Mouse (Mus musculus): Measurements from ENCODE around the gene Xlr.
"Not testable (repeated sequence)": the region's sequence is repeated elsewhere in the genome, so short reads cannot be mapped to it uniquely, and the experiment has no call there.

Gene Xlr

DNA sequence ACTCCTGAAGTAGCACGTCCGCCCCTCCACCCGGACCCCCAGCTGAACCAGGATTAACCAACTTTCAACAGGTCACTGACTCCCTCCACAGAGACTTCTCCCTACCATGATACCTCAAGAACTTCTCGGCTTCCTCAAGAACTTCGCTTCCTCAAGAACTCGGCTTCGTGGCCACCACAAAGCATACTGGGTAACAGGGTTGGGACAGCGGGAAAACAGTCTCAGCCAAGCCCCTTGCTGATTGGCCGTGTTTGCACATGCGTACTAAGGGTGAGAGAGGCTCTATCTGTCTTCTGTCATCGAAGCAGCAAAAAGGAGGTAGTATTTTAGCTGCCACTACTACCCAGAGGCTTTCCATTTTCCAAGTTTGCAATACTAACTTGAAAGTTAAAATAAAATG is at the start of gene Xlr:
TSS of gene Xlr (minus strand) at position 188 of the 400 bp plus-strand sequence.
- not testable (repeated sequence) for DNase-seq (ENCODE audit: low read depth)

DNA sequence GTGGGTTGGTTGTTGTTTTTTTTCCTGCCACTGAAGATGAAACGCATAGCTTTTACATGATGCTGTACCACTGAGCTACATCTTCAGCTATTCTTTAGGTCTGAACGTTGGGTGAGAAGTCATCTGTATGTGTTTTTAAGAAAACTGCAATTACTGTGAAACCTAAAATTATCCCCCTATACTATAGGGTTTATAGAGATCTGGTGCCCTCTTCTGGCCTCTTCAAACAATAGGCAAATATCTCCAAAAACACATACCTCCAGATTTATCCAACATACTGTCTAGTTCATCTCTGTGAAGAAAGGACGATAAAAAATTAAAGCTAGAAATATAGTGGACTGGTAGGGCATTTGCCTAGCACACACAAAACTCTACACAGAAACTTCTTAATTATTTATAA is 1.6 kb upstream of the Xlr start:
- DNase-seq (ENCODE audit: low read depth) = no peak

DNA sequence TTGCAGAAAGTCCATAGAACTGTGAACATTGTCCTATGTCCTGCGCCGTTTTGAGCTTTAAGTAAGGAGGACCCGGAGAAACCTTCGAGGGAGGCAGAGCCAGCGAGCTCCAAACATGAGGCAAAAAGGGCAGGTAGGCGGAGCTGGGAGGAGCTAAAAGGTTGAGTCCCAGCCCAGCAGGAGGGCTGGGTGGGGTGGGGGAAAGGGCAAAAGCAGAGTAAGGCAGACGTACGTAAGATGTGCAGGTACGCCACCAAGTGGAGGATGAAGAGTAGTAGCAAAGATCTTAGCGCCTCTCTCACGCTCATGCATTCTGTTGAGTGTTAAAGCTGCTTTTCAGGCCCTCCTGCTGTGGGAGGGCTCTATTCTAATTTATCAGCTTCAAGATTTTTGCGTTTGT is 21.2 kb downstream of the Xlr start, which contains the start of gene Zfp36l3:
TSS of gene Zfp36l3 (minus strand) at position 119 of the 400 bp plus-strand sequence.
- no peak for DNase-seq (ENCODE audit: low read depth)

DNA sequence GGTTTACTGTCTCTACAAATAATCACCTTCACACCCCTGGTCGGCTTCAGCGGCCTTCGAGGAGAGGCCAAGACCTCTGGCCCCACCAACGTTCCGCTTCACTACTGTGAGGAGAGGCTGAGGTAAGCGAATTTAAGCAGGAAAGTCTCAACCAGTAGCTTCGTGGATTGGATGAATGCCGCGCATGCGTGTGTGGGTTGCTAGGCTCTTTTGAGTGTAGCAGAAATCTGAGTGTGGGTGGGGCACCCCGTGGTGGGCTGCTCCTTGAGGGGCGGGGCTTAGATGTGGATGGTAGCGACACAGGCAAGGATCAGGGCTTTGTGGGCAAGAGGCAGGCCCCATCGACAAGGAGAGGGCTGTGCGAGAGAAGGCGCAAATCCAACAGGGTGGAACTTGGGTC is 39.8 kb downstream of the Xlr start, which contains the start of gene 1700013H16Rik:
TSS of gene 1700013H16Rik (minus strand) at position 96 of the 400 bp plus-strand sequence.
- DNase-seq (ENCODE audit: low read depth) = no peak

DNA sequence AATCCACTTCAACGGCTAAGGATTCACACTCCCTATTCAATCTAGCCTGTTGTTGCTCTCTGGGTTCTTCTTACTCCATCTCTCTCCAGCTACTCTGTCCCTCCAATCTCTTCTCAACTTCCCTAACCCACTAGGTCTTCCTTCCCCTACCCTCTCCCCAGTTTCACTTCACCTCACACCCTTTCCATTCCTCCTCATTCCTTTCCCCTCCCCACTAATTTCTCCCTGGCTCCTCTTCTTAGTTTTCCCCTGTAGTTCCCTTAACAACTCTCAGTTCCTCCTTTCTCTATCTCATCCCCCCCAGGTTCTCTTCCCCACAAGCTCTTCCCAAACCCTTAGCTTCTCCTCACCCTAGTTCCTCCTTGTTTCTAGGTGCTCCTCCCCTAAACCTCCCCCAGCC is 44.7 kb downstream of the Xlr start:
- DNase-seq (ENCODE audit: low read depth) = no peak

DNA sequence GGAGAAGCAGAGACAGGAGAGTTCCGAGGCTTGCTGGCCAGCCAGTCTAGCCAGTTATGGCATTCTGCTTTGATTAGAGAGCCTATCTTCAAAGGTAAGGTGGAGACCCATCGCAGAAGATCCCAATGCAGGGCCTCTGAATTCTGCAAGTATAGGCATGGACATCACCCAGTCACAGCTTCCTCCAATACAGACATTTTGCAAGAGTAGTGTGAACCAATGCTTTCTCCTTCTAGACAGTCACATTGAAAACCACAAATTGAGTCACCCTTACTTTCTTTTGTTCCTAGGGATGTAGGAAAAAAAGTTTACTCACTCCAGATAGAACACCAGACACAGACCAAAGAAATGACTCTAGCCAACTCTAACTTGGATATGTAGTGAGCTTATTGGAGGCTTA is 68.5 kb downstream of the Xlr start:
- DNase-seq (ENCODE audit: low read depth) = no peak
